Mouse (Mus musculus) cortical plate, adult 2 months (tissue): ENCODE measurements around the gene Smim20.

Experiments
- CTCF ChIP-seq: fragments of 200-500 bp; IDR thresholded peaks from 2 replicates; pipeline ENCODE4 v1.5.1; 2011; ENCODE audit warnings: mild to moderate bottlenecking, control low read depth, low read length; ENCODE audit not compliant: insufficient read depth; ENCODE audit errors: extremely low read depth
- POLR2A ChIP-seq: fragments of 200-500 bp; IDR thresholded peaks from 2 replicates; pipeline ENCODE4 v1.6.1; 2011; ENCODE audit warnings: mild to moderate bottlenecking, low read length, control low read depth; ENCODE audit not compliant: insufficient read depth; ENCODE audit errors: extremely low read depth

- TF ChIP-seq CTCF: peak; percentile 56
- no peak for TF ChIP-seq POLR2A
Observed at GRCm38 (mm10) chr5:53274811-53275355, 8.0 kb downstream of the Smim20 start.
